Mouse (Mus musculus): ENCODE results near the gene Cdc34b. TPM values are rescaled to one million over a fixed set of nuclear protein-coding genes. Genes with fewer than 3 reads are reported as not detected.

Gene Cdc34b
- not detected for polyA plus RNA-seq (2014; fragmentation: Illumina TruSeq; extraction: RNeasy Lipid Tissue Mini Kit (QIAGEN cat#74804))

GRCm38 (mm10) chr11:94741732-94742272 lies at the start of gene Cdc34b:
Gene Cdc34b, plus strand, starts transcription at chr11:94741782.

DNA sequence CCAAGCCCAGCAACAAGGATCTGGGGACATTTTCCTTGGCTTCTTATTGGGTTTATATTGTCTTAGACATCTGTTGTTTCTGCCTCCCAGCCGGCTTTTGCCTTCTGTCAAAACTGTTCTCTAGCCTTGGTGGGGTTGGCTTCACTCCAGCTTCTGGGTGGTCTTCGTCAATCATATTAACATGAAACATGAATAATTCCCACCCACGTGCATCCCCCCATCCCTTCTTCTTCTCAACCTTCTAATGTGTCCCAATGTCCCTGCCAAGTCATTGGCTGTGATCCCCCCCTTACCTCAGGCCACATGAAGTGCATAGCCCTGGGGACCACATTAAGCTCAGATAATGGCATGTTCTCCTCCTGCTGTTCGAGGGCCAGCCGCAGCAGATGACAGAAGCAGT lies 37.1 kb upstream of the Cdc34b start, which contains the start of gene Gm11541:
TSS of gene Gm11541 (minus strand) at position 28 of the 400 bp plus-strand sequence.

GRCm38 (mm10) chr11:94782603-94783002 lies 41.0 kb downstream of the Cdc34b start, which contains the start of gene Tmem92:
Gene Tmem92, minus strand, starts transcription at chr11:94782703.

Other genes starting within 250 kb of the Cdc34b start
- gene Epn3, start 241.8 kb upstream of the Cdc34b start, polyA plus RNA-seq (2014; fragmentation: Illumina TruSeq; extraction: RNeasy Lipid Tissue Mini Kit (QIAGEN cat#74804)), result 0.74 TPM
- 0.37 TPM for gene Mycbpap, start 220.0 kb upstream of the Cdc34b start, polyA plus RNA-seq (2014; fragmentation: Illumina TruSeq; extraction: RNeasy Lipid Tissue Mini Kit (QIAGEN cat#74804))
- gene Rsad1, start 192.5 kb upstream of the Cdc34b start, polyA plus RNA-seq (2014; fragmentation: Illumina TruSeq; extraction: RNeasy Lipid Tissue Mini Kit (QIAGEN cat#74804)), result 9.4 TPM
- gene Chad, start 176.7 kb upstream of the Cdc34b start, polyA plus RNA-seq (2014; fragmentation: Illumina TruSeq; extraction: RNeasy Lipid Tissue Mini Kit (QIAGEN cat#74804)), result not detected
- gene Acsf2, start 139.9 kb upstream of the Cdc34b start, polyA plus RNA-seq (2014; fragmentation: Illumina TruSeq; extraction: RNeasy Lipid Tissue Mini Kit (QIAGEN cat#74804)), result 38.4 TPM
- 79.2 TPM for gene Lrrc59, start 112.0 kb upstream of the Cdc34b start, polyA plus RNA-seq (2014; fragmentation: Illumina TruSeq; extraction: RNeasy Lipid Tissue Mini Kit (QIAGEN cat#74804))
- gene Mrpl27, start 88.0 kb upstream of the Cdc34b start, polyA plus RNA-seq (2014; fragmentation: Illumina TruSeq; extraction: RNeasy Lipid Tissue Mini Kit (QIAGEN cat#74804)), result 12.9 TPM
- 0.60 TPM for gene Eme1, start 87.8 kb upstream of the Cdc34b start, polyA plus RNA-seq (2014; fragmentation: Illumina TruSeq; extraction: RNeasy Lipid Tissue Mini Kit (QIAGEN cat#74804))
- gene Xylt2, start 64.3 kb upstream of the Cdc34b start, polyA plus RNA-seq (2014; fragmentation: Illumina TruSeq; extraction: RNeasy Lipid Tissue Mini Kit (QIAGEN cat#74804)), result 0.34 TPM
- gene Gm11541, start 37.3 kb upstream of the Cdc34b start, polyA plus RNA-seq (2014; fragmentation: Illumina TruSeq; extraction: RNeasy Lipid Tissue Mini Kit (QIAGEN cat#74804)), result not detected
- gene Tmem92, start 40.9 kb downstream of the Cdc34b start, polyA plus RNA-seq (2014; fragmentation: Illumina TruSeq; extraction: RNeasy Lipid Tissue Mini Kit (QIAGEN cat#74804)), result not detected
- gene Col1a1, start 194.4 kb downstream of the Cdc34b start, polyA plus RNA-seq (2014; fragmentation: Illumina TruSeq; extraction: RNeasy Lipid Tissue Mini Kit (QIAGEN cat#74804)), result 54.4 TPM
- gene Hils1, start 225.8 kb downstream of the Cdc34b start, polyA plus RNA-seq (2014; fragmentation: Illumina TruSeq; extraction: RNeasy Lipid Tissue Mini Kit (QIAGEN cat#74804)), result not detected
- not detected for gene Sgca, start 234.5 kb downstream of the Cdc34b start, polyA plus RNA-seq (2014; fragmentation: Illumina TruSeq; extraction: RNeasy Lipid Tissue Mini Kit (QIAGEN cat#74804))
- gene Ppp1r9b, start 249.3 kb downstream of the Cdc34b start, polyA plus RNA-seq (2014; fragmentation: Illumina TruSeq; extraction: RNeasy Lipid Tissue Mini Kit (QIAGEN cat#74804)), result 19.2 TPM